Mouse (Mus musculus): ENCODE measurements around the gene Csrp2. TPM values are rescaled to one million over a fixed set of nuclear protein-coding genes. Genes with fewer than 3 reads are reported as not detected.

Gene Csrp2
- total and polyA plus RNA-seq, 2 experiments from 2014 or later, result 43.1 to 77.0 TPM

- H3K4me2 ChIP-seq (ENCODE audit: low read depth, low read length, poor library complexity, severe bottlenecking), result no peak overlapping the region
Observed at GRCm38 (mm10) chr10:110935669-110936068, 16.1 kb downstream of the Csrp2 start.

GRCm38 (mm10) chr10:110938361-110938760 lies 18.8 kb downstream of the Csrp2 start:
- Histone ChIP-seq H3K4me3 (ENCODE audit: low read depth, low read length) (no peak overlapping the region), H3K9me3 (ENCODE audit: low read length) (no peaks in the 10 kb centered on the region), H3K9ac (replicated peaks; ENCODE audit: low read length, poor library complexity, severe bottlenecking) (no peak overlapping the region), H3K4me1 (ENCODE audit: insufficient read depth, low read length) (no peaks in the 10 kb centered on the region), H3K36me3 (ENCODE audit: insufficient read depth, low read length) (peaks cover 4% of the 10 kb centered on the region; the same call in 1 of the 2 replicates), H3K4me2 (ENCODE audit: low read depth, low read length, poor library complexity, severe bottlenecking) (no peak overlapping the region), H3K27me3 (ENCODE audit: insufficient read depth, low read length) (no peaks in the 10 kb centered on the region), H3K27ac (ENCODE audit: low read depth, low read length) (no peak overlapping the region)
- 91% methylated on average over 7 of the region's 7 CpGs for WGBS
- DNase-seq (ENCODE audit: low spot score) (no peak), ATAC-seq (ENCODE audit: low FRiP score) (no peak)
- no peak for TF ChIP-seq CTCF (IDR thresholded peaks at IDR 0.05)

More at GRCm38 (mm10) chr10:110935669-110936068, 16.1 kb downstream of the Csrp2 start:
- no peaks in the 10 kb centered on the region; the same call in 1 of the 2 replicates for H3K36me3 ChIP-seq (ENCODE audit: insufficient read depth, low read length)
- no peaks in the 10 kb centered on the region for H3K4me1 ChIP-seq (ENCODE audit: insufficient read depth, low read length)
- TF ChIP-seq CTCF (IDR thresholded peaks at IDR 0.05), result peak; percentile 40; the same call in 1 of the 2 replicates
- no peaks in the 10 kb centered on the region for H3K27me3 ChIP-seq (ENCODE audit: insufficient read depth, low read length)
- DNase-seq (ENCODE audit: low spot score) (no peak), ATAC-seq (ENCODE audit: low FRiP score) (no peak)
- no peak overlapping the region for H3K4me3 ChIP-seq (ENCODE audit: low read depth, low read length)
- H3K9me3 ChIP-seq (ENCODE audit: low read length), result no peaks in the 10 kb centered on the region
- 84% methylated on average over 7 of the region's 7 CpGs for WGBS
- no peak overlapping the region for H3K9ac ChIP-seq (replicated peaks; ENCODE audit: low read length, poor library complexity, severe bottlenecking)
- no peak overlapping the region for H3K27ac ChIP-seq (ENCODE audit: low read depth, low read length)

DNA sequence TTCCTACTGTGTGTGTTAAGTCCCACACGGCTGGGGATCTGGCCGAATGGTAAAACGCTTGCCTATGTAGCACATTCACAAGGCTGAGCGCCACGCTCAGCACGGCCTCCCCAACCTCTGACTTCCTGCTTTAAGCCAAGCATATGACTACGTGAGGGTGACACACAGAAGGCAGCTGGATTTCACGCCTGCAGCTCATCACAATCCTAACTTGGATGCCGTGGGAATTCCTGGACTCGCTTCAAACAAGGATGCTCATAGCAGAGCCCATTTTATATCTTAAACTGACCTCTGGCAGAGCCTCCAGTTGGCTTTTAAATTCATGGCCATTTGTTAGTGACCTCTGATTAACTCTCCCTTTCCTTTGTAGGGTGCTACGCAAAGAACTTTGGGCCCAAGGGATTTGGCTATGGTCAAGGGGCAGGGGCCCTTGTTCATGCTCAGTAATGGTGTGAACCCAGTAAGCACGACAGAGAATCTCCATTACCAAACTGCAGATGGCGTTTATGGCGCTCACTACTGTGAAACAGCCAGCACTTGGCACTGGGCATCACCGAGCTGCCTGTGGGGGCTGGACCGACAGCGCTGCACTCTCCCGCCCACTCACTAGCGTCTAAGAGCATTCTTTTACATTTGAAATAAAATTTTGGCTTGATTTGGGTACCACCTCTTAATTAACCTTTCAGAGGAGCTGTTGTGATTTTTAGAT lies 19.4 kb downstream of the Csrp2 start:
- Histone ChIP-seq H3K27me3 (ENCODE audit: insufficient read depth, low read length) (no peaks in the 10 kb centered on the region), H3K9ac (replicated peaks; ENCODE audit: low read length, poor library complexity, severe bottlenecking) (no peak overlapping the region), H3K4me3 (ENCODE audit: low read depth, low read length) (no peak overlapping the region), H3K4me1 (ENCODE audit: insufficient read depth, low read length) (no peaks in the 10 kb centered on the region), H3K9me3 (ENCODE audit: low read length) (no peaks in the 10 kb centered on the region), H3K4me2 (ENCODE audit: low read depth, low read length, poor library complexity, severe bottlenecking) (no peak overlapping the region), H3K27ac (ENCODE audit: low read depth, low read length) (no peak overlapping the region), H3K36me3 (ENCODE audit: insufficient read depth, low read length) (peaks cover 4% of the 10 kb centered on the region; the same call in 1 of the 2 replicates)
- no peak for ATAC-seq (ENCODE audit: low FRiP score)
- TF ChIP-seq CTCF (IDR thresholded peaks at IDR 0.05), result no peak
- peak; percentile 58 for DNase-seq (ENCODE audit: low spot score)
- WGBS, result 85% methylated on average over 19 of the region's 19 CpGs

GRCm38 (mm10) chr10:110939717-110940116 lies 20.1 kb downstream of the Csrp2 start:
- H3K9ac ChIP-seq (replicated peaks; ENCODE audit: low read length, poor library complexity, severe bottlenecking), result no peak overlapping the region
- no peak overlapping the region for H3K4me3 ChIP-seq (ENCODE audit: low read depth, low read length)
- no peak for TF ChIP-seq CTCF (IDR thresholded peaks at IDR 0.05)
- 77% methylated on average over 4 of the region's 4 CpGs for WGBS
- ATAC-seq (ENCODE audit: low FRiP score), result no peak
- H3K4me1 ChIP-seq (ENCODE audit: insufficient read depth, low read length), result no peaks in the 10 kb centered on the region
- H3K27ac ChIP-seq (ENCODE audit: low read depth, low read length), result no peak overlapping the region
- no peaks in the 10 kb centered on the region for H3K27me3 ChIP-seq (ENCODE audit: insufficient read depth, low read length)
- no peaks in the 10 kb centered on the region for H3K9me3 ChIP-seq (ENCODE audit: low read length)
- DNase-seq (ENCODE audit: low spot score), result peak; percentile 45
- H3K4me2 ChIP-seq (ENCODE audit: low read depth, low read length, poor library complexity, severe bottlenecking), result no peak overlapping the region
- H3K36me3 ChIP-seq (ENCODE audit: insufficient read depth, low read length), result peaks cover 7% of the 10 kb centered on the region

- TF ChIP-seq CTCF (IDR thresholded peaks at IDR 0.05), result peak; percentile 31
- no peak overlapping the region for H3K9ac ChIP-seq (replicated peaks; ENCODE audit: low read length, poor library complexity, severe bottlenecking)
- DNase-seq (ENCODE audit: low spot score) (no peak), ATAC-seq (ENCODE audit: low FRiP score) (no peak)
- no peak overlapping the region for H3K4me3 ChIP-seq (ENCODE audit: low read depth, low read length)
- no peak overlapping the region for H3K27ac ChIP-seq (ENCODE audit: low read depth, low read length)
- H3K9me3 ChIP-seq (ENCODE audit: low read length), result no peaks in the 10 kb centered on the region
- 90% methylated on average over 13 of the region's 13 CpGs for WGBS
- peaks cover 8% of the 10 kb centered on the region for H3K36me3 ChIP-seq (ENCODE audit: insufficient read depth, low read length)
- no peaks in the 10 kb centered on the region for H3K27me3 ChIP-seq (ENCODE audit: insufficient read depth, low read length)
- no peak overlapping the region for H3K4me2 ChIP-seq (ENCODE audit: low read depth, low read length, poor library complexity, severe bottlenecking)
- no peaks in the 10 kb centered on the region for H3K4me1 ChIP-seq (ENCODE audit: insufficient read depth, low read length)
Observed at GRCm38 (mm10) chr10:110940740-110941398, 21.3 kb downstream of the Csrp2 start.

DNA sequence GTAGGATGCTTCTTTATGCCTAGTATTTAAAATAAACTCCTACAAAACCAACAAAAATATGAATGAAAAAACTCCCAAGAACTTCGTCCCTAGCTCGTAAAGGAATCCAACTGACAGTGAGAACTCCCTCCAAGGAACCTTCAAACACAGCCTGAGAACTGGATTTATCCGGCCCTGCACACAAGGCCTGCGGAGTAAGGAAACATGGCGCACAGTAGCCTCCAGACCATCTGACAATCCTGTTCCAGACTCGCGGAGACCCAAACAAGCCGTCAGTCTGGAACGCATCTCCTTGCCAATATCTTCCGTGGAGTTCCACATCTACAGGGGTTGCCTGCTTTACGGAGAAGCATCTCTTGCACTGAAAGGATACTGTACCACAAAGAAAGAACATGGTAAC lies 22.4 kb downstream of the Csrp2 start:
- no peak for ATAC-seq (ENCODE audit: low FRiP score)
- Histone ChIP-seq H3K27me3 (ENCODE audit: insufficient read depth, low read length) (no peaks in the 10 kb centered on the region), H3K9ac (replicated peaks; ENCODE audit: low read length, poor library complexity, severe bottlenecking) (no peak overlapping the region), H3K4me1 (ENCODE audit: insufficient read depth, low read length) (no peaks in the 10 kb centered on the region), H3K4me2 (ENCODE audit: low read depth, low read length, poor library complexity, severe bottlenecking) (no peak overlapping the region), H3K9me3 (ENCODE audit: low read length) (no peaks in the 10 kb centered on the region), H3K36me3 (ENCODE audit: insufficient read depth, low read length) (peaks cover 16% of the 10 kb centered on the region), H3K27ac (ENCODE audit: low read depth, low read length) (no peak overlapping the region), H3K4me3 (ENCODE audit: low read depth, low read length) (no peak overlapping the region)
- no peak for DNase-seq (ENCODE audit: low spot score)
- 91% methylated on average over 11 of the region's 11 CpGs for WGBS
- no peak for TF ChIP-seq CTCF (IDR thresholded peaks at IDR 0.05)

Data from midbrain, postnatal 0 days (tissue).